Mouse (Mus musculus): ENCODE measurements around the gene Sort1. TPM values are rescaled to one million over a fixed set of nuclear protein-coding genes. Genes with fewer than 3 reads are reported as not detected.
A peak's percentile ranks its signal among the peaks of the same experiment; 100 is the strongest.

Gene Sort1
- polyA plus RNA-seq, 1 experiment: 32.8 TPM

DNA sequence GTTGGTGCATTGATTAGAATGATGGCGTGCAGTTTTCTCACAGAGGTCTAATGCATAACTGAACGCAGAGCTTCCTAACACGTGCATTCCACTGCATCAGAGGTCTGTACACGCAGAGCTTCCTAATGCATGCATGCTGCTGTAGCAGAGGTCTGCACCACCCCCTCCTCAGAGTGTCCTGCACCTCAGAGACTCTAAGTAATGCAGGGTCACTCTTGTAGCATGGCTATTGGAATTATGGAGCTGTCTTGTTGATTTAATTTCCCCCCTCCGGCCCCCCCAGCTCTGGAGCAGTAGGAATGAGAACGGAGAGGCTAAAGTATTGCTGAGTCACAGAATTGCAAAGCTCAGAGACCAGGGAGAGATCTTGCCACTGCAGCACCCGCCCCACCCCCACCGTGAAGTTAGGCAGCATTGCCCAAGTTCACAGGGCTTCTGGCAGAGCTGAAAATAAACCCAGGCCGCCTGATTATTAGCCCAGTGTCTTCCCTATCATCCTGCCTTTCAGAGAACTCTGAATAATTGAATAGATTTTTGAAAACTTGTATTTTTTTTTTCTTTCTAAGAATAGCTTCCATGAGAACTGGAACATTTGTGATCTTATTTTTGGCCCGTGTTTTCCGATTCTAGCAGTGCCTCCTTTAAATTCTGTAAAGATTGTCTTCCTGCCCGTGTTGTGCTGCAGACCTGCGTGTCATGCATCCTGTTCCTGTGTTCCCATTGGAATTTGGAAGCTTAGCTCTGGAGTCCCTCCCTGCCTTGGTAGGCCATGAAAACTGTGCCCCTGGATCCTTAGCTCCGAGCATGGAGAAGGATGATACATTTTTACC lies 12.6 kb downstream of the Sort1 start:
- peak overlapping the region; percentile 50 for H3K27ac ChIP-seq (ENCODE audit: insufficient read depth, low read depth, low read length)
- no peaks in the 10 kb centered on the region; the same call in 1 of the 2 replicates for H3K36me3 ChIP-seq (ENCODE audit: control insufficient read depth, insufficient read depth, low read length)
- peaks cover 24% of the 10 kb centered on the region for H3K4me1 ChIP-seq (ENCODE audit: control insufficient read depth, insufficient read depth, insufficient read length, low read length)
- H3K27me3 ChIP-seq (ENCODE audit: control insufficient read depth, insufficient read depth, low read length): no peaks in the 10 kb centered on the region
- H3K4me3 ChIP-seq (ENCODE audit: low read depth, low read length): no peak overlapping the region
- WGBS: 26% methylated on average over 14 of the region's 14 CpGs
- TF ChIP-seq POLR2A (IDR thresholded peaks at IDR 0.05; ENCODE audit: low read depth, low read length) (no peak), CTCF (IDR thresholded peaks at IDR 0.05; ENCODE audit: extremely low read depth, insufficient read length, insufficient replicate concordance, low read depth, low read length) (no peak)

DNA sequence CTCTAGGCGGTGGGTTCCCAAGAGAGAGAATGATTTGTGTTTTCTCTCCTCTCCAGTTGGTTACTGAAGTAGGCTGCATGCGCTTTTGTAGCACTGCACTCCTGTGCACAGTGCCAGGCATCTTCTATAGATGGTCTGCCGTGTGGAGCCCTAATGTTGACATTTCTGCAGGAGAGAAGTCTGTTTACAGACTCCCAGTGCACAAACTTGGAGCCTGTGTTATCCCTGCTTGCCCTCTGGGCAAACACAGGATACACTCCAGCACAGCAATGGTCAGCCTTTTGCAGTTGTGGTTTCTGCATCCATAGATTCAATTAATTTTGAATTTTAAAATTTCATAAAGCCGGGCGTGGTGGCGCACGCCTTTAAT lies 13.2 kb downstream of the Sort1 start:
- Histone ChIP-seq H3K4me3 (ENCODE audit: low read depth, low read length) (no peak overlapping the region), H3K27me3 (ENCODE audit: control insufficient read depth, insufficient read depth, low read length) (no peaks in the 10 kb centered on the region), H3K27ac (ENCODE audit: insufficient read depth, low read depth, low read length) (0 out of 2 replicates have a peak overlapping the region, but pooled peaks have one; percentile 17), H3K4me1 (ENCODE audit: control insufficient read depth, insufficient read depth, insufficient read length, low read length) (peaks cover 22% of the 10 kb centered on the region), H3K36me3 (ENCODE audit: control insufficient read depth, insufficient read depth, low read length) (no peaks in the 10 kb centered on the region; the same call in 1 of the 2 replicates)
- WGBS: 75% methylated on average over 7 of the region's 7 CpGs
- TF ChIP-seq CTCF (IDR thresholded peaks at IDR 0.05; ENCODE audit: extremely low read depth, insufficient read length, insufficient replicate concordance, low read depth, low read length) (no peak), POLR2A (IDR thresholded peaks at IDR 0.05; ENCODE audit: low read depth, low read length) (no peak)

DNA sequence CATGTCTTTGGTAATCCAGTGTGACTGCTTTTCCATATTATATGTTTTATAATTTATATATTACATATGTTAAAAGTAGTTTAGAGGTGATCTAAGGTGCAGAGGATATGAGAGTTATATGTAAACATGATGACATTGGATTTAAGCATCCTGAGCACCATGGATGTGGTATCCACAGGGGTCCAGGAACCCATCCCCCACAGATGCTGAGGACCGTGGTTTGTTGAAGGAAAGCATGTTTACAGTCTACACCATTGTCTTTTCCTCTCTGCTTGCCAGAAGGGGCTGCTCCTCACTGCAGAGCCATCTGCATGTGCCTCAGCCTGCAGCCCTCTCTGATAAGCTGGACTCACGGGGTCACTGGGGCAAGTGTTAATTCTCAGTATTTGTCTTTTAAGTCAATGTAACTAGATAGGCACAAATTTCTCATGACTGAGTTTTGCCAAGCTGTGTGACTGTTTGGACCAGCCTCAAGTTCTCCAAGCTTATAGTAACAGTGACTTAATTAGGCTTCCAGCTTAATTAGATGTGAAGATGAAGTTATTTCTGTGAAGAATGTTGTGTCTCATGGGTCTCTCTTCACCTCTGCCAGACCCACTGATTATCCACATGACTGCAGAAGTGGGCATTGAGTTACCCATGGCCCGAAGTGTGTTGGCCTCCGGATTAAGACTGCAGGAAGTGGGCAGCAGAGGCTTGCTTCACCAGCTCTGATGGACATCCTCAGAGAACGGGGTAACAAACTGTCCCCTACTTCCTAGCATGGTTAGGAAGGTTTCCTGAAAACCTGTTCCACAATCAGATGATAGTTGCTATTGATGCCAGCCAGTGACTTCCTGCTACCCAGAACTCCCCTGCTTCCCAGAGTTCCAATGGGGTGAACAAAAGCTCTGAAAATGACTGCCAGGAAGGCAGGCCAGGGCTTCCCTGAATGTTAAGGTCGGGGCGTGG lies 14.0 kb downstream of the Sort1 start:
- 56% methylated on average over 7 of the region's 7 CpGs for WGBS
- Histone ChIP-seq H3K4me1 (ENCODE audit: control insufficient read depth, insufficient read depth, insufficient read length, low read length) (peaks cover 22% of the 10 kb centered on the region), H3K36me3 (ENCODE audit: control insufficient read depth, insufficient read depth, low read length) (no peaks in the 10 kb centered on the region; the same call in 1 of the 2 replicates), H3K4me3 (ENCODE audit: low read depth, low read length) (no peak overlapping the region), H3K27ac (ENCODE audit: insufficient read depth, low read depth, low read length) (no peak overlapping the region), H3K27me3 (ENCODE audit: control insufficient read depth, insufficient read depth, low read length) (no peaks in the 10 kb centered on the region)
- TF ChIP-seq CTCF (IDR thresholded peaks at IDR 0.05; ENCODE audit: extremely low read depth, insufficient read length, insufficient replicate concordance, low read depth, low read length) (no peak), POLR2A (IDR thresholded peaks at IDR 0.05; ENCODE audit: low read depth, low read length) (no peak)

DNA sequence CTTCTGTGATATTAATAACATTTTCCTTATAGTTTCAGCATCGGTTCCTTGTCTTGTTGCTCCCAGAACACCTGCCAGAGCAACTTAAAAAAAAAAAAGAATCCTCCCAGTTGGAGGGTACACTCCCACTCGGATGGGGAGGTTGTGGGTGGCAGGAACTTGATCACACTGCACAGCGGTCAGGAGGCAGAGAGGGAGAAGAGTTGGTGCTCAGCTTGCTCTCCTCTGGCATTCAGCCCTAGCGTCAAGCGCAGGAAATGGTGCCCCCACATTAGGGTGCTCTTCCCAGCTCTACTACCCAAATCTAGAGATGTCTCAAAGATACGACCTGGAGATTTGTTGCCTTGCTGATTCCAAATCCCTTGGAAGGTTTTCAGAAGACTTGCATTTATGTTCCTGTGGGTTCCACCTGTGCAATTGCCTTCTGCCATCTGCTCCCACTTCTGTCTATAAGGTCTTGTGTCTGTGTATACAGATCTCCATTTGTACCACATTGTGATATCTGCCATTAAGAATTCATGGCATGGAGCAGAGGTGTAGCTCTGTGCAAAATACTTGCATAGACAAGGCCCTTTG lies 16.7 kb downstream of the Sort1 start:
- WGBS: 77% methylated on average over 6 of the region's 6 CpGs

DNA sequence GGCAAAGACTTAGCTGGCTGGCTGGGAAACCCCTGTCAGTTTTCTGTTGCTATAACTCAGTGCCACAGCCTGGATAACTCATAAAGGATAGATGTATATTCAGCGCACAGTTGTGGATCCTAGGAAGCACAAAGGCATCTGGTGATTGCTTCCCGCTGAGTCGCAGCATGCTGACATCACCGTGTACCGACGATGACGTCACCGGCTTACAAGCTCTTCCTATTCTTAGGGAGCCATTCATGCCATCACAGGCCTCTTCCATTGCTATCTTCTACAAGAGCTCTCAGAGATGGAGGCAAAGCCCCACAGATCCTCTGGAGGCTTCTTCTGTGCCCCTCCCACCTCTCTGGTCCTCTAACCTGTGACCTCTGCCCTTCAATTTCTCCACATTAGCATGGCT lies 19.8 kb downstream of the Sort1 start:
- Histone ChIP-seq H3K27me3 (ENCODE audit: control insufficient read depth, insufficient read depth, low read length) (no peaks in the 10 kb centered on the region), H3K36me3 (ENCODE audit: control insufficient read depth, insufficient read depth, low read length) (no peaks in the 10 kb centered on the region; the same call in 1 of the 2 replicates), H3K4me1 (ENCODE audit: control insufficient read depth, insufficient read depth, insufficient read length, low read length) (peaks cover 19% of the 10 kb centered on the region), H3K27ac (ENCODE audit: insufficient read depth, low read depth, low read length) (no peak overlapping the region), H3K4me3 (ENCODE audit: low read depth, low read length) (no peak overlapping the region)
- WGBS: 94% methylated on average over 8 of the region's 8 CpGs
- TF ChIP-seq CTCF (IDR thresholded peaks at IDR 0.05; ENCODE audit: extremely low read depth, insufficient read length, insufficient replicate concordance, low read depth, low read length) (no peak), POLR2A (IDR thresholded peaks at IDR 0.05; ENCODE audit: low read depth, low read length) (no peak)

More for the DNA sequence above, 16.7 kb downstream of the Sort1 start:
- H3K36me3 ChIP-seq (ENCODE audit: control insufficient read depth, insufficient read depth, low read length): no peaks in the 10 kb centered on the region; the same call in 1 of the 2 replicates
- no peaks in the 10 kb centered on the region for H3K27me3 ChIP-seq (ENCODE audit: control insufficient read depth, insufficient read depth, low read length)
- H3K4me1 ChIP-seq (ENCODE audit: control insufficient read depth, insufficient read depth, insufficient read length, low read length): peaks cover 22% of the 10 kb centered on the region; the same call in 1 of the 2 replicates
- H3K4me3 ChIP-seq (ENCODE audit: low read depth, low read length): no peak overlapping the region
- no peak overlapping the region for H3K27ac ChIP-seq (ENCODE audit: insufficient read depth, low read depth, low read length)
- no peak for TF ChIP-seq POLR2A (IDR thresholded peaks at IDR 0.05; ENCODE audit: low read depth, low read length)
- no peak for TF ChIP-seq CTCF (IDR thresholded peaks at IDR 0.05; ENCODE audit: extremely low read depth, insufficient read length, insufficient replicate concordance, low read depth, low read length)

DNA sequence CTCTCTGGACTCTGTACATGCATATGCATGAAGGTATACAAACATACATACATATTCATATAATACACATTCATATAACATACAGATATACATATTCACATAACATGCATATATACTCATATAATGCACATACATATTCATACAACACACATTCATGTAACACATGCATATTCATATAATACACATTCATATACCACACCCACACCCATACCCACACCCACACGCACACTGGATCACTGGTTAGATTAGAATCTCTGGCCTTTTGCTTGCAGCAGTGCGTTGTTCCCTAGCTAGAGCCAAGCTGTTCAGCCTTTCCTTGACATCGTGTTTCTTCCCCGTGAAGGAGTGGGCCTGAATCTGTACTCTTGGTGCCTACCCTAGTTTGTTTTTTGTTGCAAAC lies 20.9 kb downstream of the Sort1 start:
- peak overlapping the region; percentile 56; the same call in 1 of the 2 replicates for H3K27ac ChIP-seq (ENCODE audit: insufficient read depth, low read depth, low read length)
- peaks cover 19% of the 10 kb centered on the region for H3K4me1 ChIP-seq (ENCODE audit: control insufficient read depth, insufficient read depth, insufficient read length, low read length)
- no peaks in the 10 kb centered on the region; the same call in 1 of the 2 replicates for H3K36me3 ChIP-seq (ENCODE audit: control insufficient read depth, insufficient read depth, low read length)
- TF ChIP-seq CTCF (IDR thresholded peaks at IDR 0.05; ENCODE audit: extremely low read depth, insufficient read length, insufficient replicate concordance, low read depth, low read length) (no peak), POLR2A (IDR thresholded peaks at IDR 0.05; ENCODE audit: low read depth, low read length) (no peak)
- H3K27me3 ChIP-seq (ENCODE audit: control insufficient read depth, insufficient read depth, low read length): no peaks in the 10 kb centered on the region
- no peak overlapping the region for H3K4me3 ChIP-seq (ENCODE audit: low read depth, low read length)
- 28% methylated on average over 4 of the region's 4 CpGs for WGBS
